ENCODE assay signal across 30 mouse cellular contexts in the genomic region with DNA sequence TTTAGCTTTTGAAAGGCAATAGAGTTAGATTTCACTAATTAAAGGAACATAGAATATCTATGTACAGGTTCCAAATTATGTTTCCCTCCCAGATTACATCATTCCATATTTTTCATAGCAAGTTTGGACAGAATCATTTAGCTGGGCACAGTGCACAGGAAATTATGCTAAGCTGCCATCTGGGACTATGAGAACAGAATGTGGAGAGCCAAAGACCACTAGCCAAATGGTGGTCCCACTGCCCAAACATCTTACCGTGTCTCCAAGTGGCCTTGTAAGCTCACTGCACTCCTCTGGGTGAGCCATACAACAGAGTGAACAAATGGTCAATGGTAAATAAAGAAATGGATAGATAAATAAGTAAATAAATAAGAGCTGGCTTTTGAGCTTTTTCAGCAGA.
DNase-seq lines count a peak whose midpoint lies in the region; ATAC-seq and TF ChIP-seq lines count a peak whose summit lies in the region.
"Had no signal": no experiment of that assay in that cellular context is flagged by ENCODE, and none has a peak within 500 bp of the region (broad histone marks: within the 10 kb centered on the region; RNA-seq: fewer than 3 reads in every experiment).

No protein-coding gene starts in this region.

- intact Hi-C loops in heart, postnatal 36 days (cut with DNase I), result no loop called here

- no peaks in the 10 kb centered on the region for H3K27me3 ChIP-seq in forebrain, embryonic 16.5 days (replicated peaks; ENCODE audit: control insufficient read depth, insufficient read depth, low read length)
- H3K27me3 ChIP-seq in forebrain, embryonic 14.5 days (replicated peaks; ENCODE audit: control insufficient read depth, insufficient read depth, low read length), result no peaks in the 10 kb centered on the region
- H3K27me3 ChIP-seq in midbrain, postnatal 0 days (ENCODE audit: insufficient read depth, low read length), result no peaks in the 10 kb centered on the region
- H3K27me3 ChIP-seq in midbrain, embryonic 14.5 days (ENCODE audit: control insufficient read depth, insufficient read depth, low read length), result no peaks in the 10 kb centered on the region
- H3K27me3 ChIP-seq: heart, embryonic 13.5 days; hindbrain, embryonic 15.5 days; intestine, embryonic 15.5 days; limb, embryonic 12.5 days; liver, embryonic 15.5 days; lung, embryonic 15.5 days; neural tube, embryonic 12.5 days had no signal

- WGBS in forebrain, embryonic 16.5 days, result 59% methylated on average over 1 of the region's 1 CpGs
- WGBS in forebrain, embryonic 14.5 days, result 59% methylated on average over 1 of the region's 1 CpGs
- WGBS in midbrain, postnatal 0 days, result 81% methylated on average over 1 of the region's 1 CpGs
- 87% methylated on average over 1 of the region's 1 CpGs for WGBS in midbrain, embryonic 14.5 days

- no peak overlapping the region for H3K27ac ChIP-seq in forebrain, embryonic 16.5 days (ENCODE audit: low read length)
- H3K27ac ChIP-seq in forebrain, embryonic 14.5 days (ENCODE audit: low read depth, low read length), result no peak overlapping the region
- H3K27ac ChIP-seq in midbrain, postnatal 0 days (ENCODE audit: low read depth, low read length), result no peak overlapping the region
- H3K27ac ChIP-seq in midbrain, embryonic 14.5 days (replicated peaks; ENCODE audit: low read depth, low read length), result no peak overlapping the region
- H3K27ac ChIP-seq: gastrocnemius, adult 2 months; heart, embryonic 13.5 days; hindbrain, embryonic 10.5 days; hindbrain, embryonic 15.5 days; intestine, embryonic 15.5 days; layer of hippocampus, adult 2 months; limb, embryonic 12.5 days; liver, embryonic 15.5 days; lung, embryonic 15.5 days; midbrain, embryonic 10.5 days; neural tube, embryonic 12.5 days; stomach, postnatal 0 days had no signal

- peaks cover 3% of the 10 kb centered on the region; the same call in 1 of the 2 replicates for H3K4me1 ChIP-seq in forebrain, embryonic 16.5 days (replicated peaks; ENCODE audit: control insufficient read depth, insufficient read depth, low read length)
- H3K4me1 ChIP-seq in forebrain, embryonic 14.5 days (ENCODE audit: control insufficient read depth, insufficient read depth, low read length), result no peaks in the 10 kb centered on the region
- H3K4me1 ChIP-seq in midbrain, postnatal 0 days (ENCODE audit: insufficient read depth, low read length), result no peaks in the 10 kb centered on the region
- no peaks in the 10 kb centered on the region for H3K4me1 ChIP-seq in midbrain, embryonic 14.5 days (ENCODE audit: control insufficient read depth, insufficient read depth, low read length)
- H3K4me1 ChIP-seq: hindbrain, embryonic 10.5 days; hindbrain, embryonic 15.5 days; intestine, embryonic 15.5 days; limb, embryonic 12.5 days; liver, embryonic 15.5 days; midbrain, embryonic 10.5 days; neural tube, embryonic 12.5 days had no signal

- H3K4me3 ChIP-seq in forebrain, embryonic 16.5 days (replicated peaks; ENCODE audit: low read length), result no peak overlapping the region
- H3K4me3 ChIP-seq in forebrain, embryonic 14.5 days (ENCODE audit: low read depth, low read length), result no peak overlapping the region
- no peak overlapping the region for H3K4me3 ChIP-seq in midbrain, postnatal 0 days (ENCODE audit: low read depth, low read length)
- no peak overlapping the region for H3K4me3 ChIP-seq in midbrain, embryonic 14.5 days (replicated peaks; ENCODE audit: low read depth, low read length)
- H3K4me3 ChIP-seq: gastrocnemius, adult 2 months; heart, embryonic 13.5 days; hindbrain, embryonic 10.5 days; hindbrain, embryonic 15.5 days; intestine, embryonic 15.5 days; layer of hippocampus, adult 2 months; limb, embryonic 12.5 days; liver, embryonic 15.5 days; lung, embryonic 15.5 days; midbrain, embryonic 10.5 days; myocyte; neural tube, embryonic 12.5 days had no signal

- no peak for TF ChIP-seq CTCF in midbrain, postnatal 0 days (IDR thresholded peaks at IDR 0.05)

- no peaks in the 10 kb centered on the region for H3K9me3 ChIP-seq in forebrain, embryonic 16.5 days (ENCODE audit: control insufficient read depth, low read length)
- no peaks in the 10 kb centered on the region for H3K9me3 ChIP-seq in forebrain, embryonic 14.5 days (replicated peaks; ENCODE audit: control insufficient read depth, low read length)
- no peaks in the 10 kb centered on the region for H3K9me3 ChIP-seq in midbrain, postnatal 0 days (ENCODE audit: low read length)
- H3K9me3 ChIP-seq in midbrain, embryonic 14.5 days (ENCODE audit: control insufficient read depth, low read length), result no peaks in the 10 kb centered on the region
- H3K9me3 ChIP-seq: heart, embryonic 13.5 days; hindbrain, embryonic 10.5 days; hindbrain, embryonic 15.5 days; intestine, embryonic 15.5 days; limb, embryonic 12.5 days; liver, embryonic 15.5 days; lung, embryonic 15.5 days; midbrain, embryonic 10.5 days; neural tube, embryonic 12.5 days had no signal

- no peak overlapping the region for H3K4me2 ChIP-seq in forebrain, embryonic 16.5 days (ENCODE audit: low read length)
- H3K4me2 ChIP-seq in forebrain, embryonic 14.5 days (ENCODE audit: low read length), result no peak overlapping the region
- no peak overlapping the region for H3K4me2 ChIP-seq in midbrain, postnatal 0 days (ENCODE audit: low read depth, low read length, poor library complexity, severe bottlenecking)
- no peak overlapping the region for H3K4me2 ChIP-seq in midbrain, embryonic 14.5 days (ENCODE audit: low read length)
- H3K4me2 ChIP-seq: heart, embryonic 13.5 days; hindbrain, embryonic 15.5 days; intestine, embryonic 15.5 days; limb, embryonic 12.5 days; liver, embryonic 15.5 days; lung, embryonic 15.5 days; neural tube, embryonic 12.5 days had no signal

- no peak overlapping the region for H3K9ac ChIP-seq in forebrain, embryonic 16.5 days (replicated peaks; ENCODE audit: low read depth, low read length)
- H3K9ac ChIP-seq in forebrain, embryonic 14.5 days (ENCODE audit: low read length), result no peak overlapping the region
- H3K9ac ChIP-seq in midbrain, postnatal 0 days (replicated peaks; ENCODE audit: low read length, poor library complexity, severe bottlenecking), result no peak overlapping the region
- no peak overlapping the region for H3K9ac ChIP-seq in midbrain, embryonic 14.5 days (replicated peaks; ENCODE audit: low read length)
- H3K9ac ChIP-seq: heart, embryonic 13.5 days; hindbrain, embryonic 15.5 days; intestine, embryonic 15.5 days; limb, embryonic 12.5 days; liver, embryonic 15.5 days; lung, embryonic 15.5 days; neural tube, embryonic 12.5 days had no signal

- H3K36me3 ChIP-seq in forebrain, embryonic 16.5 days (ENCODE audit: control insufficient read depth, insufficient read depth), result no peaks in the 10 kb centered on the region
- H3K36me3 ChIP-seq in forebrain, embryonic 14.5 days (ENCODE audit: control insufficient read depth, insufficient read depth, low read length), result no peaks in the 10 kb centered on the region
- H3K36me3 ChIP-seq in midbrain, postnatal 0 days (ENCODE audit: insufficient read depth, low read length), result no peaks in the 10 kb centered on the region
- no peaks in the 10 kb centered on the region for H3K36me3 ChIP-seq in midbrain, embryonic 14.5 days (ENCODE audit: control insufficient read depth, insufficient read depth, low read length)
- H3K36me3 ChIP-seq: heart, embryonic 13.5 days; hindbrain, embryonic 10.5 days; hindbrain, embryonic 15.5 days; intestine, embryonic 15.5 days; limb, embryonic 12.5 days; liver, embryonic 15.5 days; lung, embryonic 15.5 days; midbrain, embryonic 10.5 days; neural tube, embryonic 12.5 days had no signal

- DNase-seq in forebrain, embryonic 14.5 days (ENCODE audit: low spot score), result no peak
- DNase-seq in midbrain, postnatal 0 days (ENCODE audit: low spot score), result peak; percentile 12
- DNase-seq in midbrain, embryonic 14.5 days, result no peak
- peak; percentile 26 for DNase-seq in cerebellum, adult 9-10 months
- DNase-seq in heart, adult 18-20 months, result no peak
- no peak for DNase-seq in heart, postnatal 36 days
- DNase-seq: adrenal gland, postnatal 25 days; gastrocnemius, adult 2 months; heart, postnatal 10 days; kidney, adult 2 months; kidney, postnatal 36 days; layer of hippocampus, postnatal 36 days; right cerebral cortex, adult 18-20 months; thymus, adult 2 months; thymus, postnatal 36 days had no signal

- ATAC-seq in forebrain, embryonic 16.5 days, result peak; percentile 32; the same call in 1 of the 2 replicates
- no peak for ATAC-seq in forebrain, embryonic 14.5 days
- no peak for ATAC-seq in midbrain, postnatal 0 days (ENCODE audit: low FRiP score)
- no peak for ATAC-seq in midbrain, embryonic 14.5 days (ENCODE audit: low FRiP score, low TSS enrichment)
- ATAC-seq: CD4-positive, CD25-positive, alpha-beta regulatory T cell, adult 4 months; intestine, embryonic 15.5 days; midbrain, embryonic 16.5 days had no signal

Comparison
In these comparisons a context has a peak if more than half of its experiments do, and no peak if none do; other contexts are left out.
1. DNase-seq: peak in midbrain, postnatal 0 days (single experiment) and cerebellum, adult 9-10 months (single experiment); none in forebrain, embryonic 14.5 days (single experiment), midbrain, embryonic 14.5 days (single experiment), heart, adult 18-20 months (0 of 2) and heart, postnatal 36 days (0 of 2).